Mouse (Mus musculus) midbrain, embryonic 16.5 days (tissue): ENCODE results near the gene Lrp1. TPM values are rescaled to one million over a fixed set of nuclear protein-coding genes. Genes with fewer than 3 reads are reported as not detected.
A peak's percentile ranks its signal among the peaks of the same experiment; 100 is the strongest.

Source experiments
- ATAC-seq: fragments of 200-750 bp; cut with Nextera tagmentation; 2 replicates; pipeline ENCODE4 v1.8.0; 2017; ENCODE audit warnings: moderate TSS enrichment
- H3K27ac ChIP-seq: fragments of 300-500 bp; sonication (generic); 2 replicates; pipeline ENCODE4 v1.5.1; 2014; ENCODE audit warnings: mild to moderate bottlenecking, low read length, mixed read lengths
- H3K27me3 ChIP-seq: fragments of 300-500 bp; sonication (generic); 2 replicates; pipeline ENCODE4 v1.6.1; 2014; ENCODE audit warnings: low read depth, low read length, mixed read lengths; ENCODE audit not compliant: control insufficient read depth, insufficient read depth
- H3K36me3 ChIP-seq: fragments of 300-500 bp; sonication (generic); 2 replicates; pipeline ENCODE4 v1.6.1; 2014; ENCODE audit warnings: mild to moderate bottlenecking, low read length, moderate library complexity, mixed read lengths; ENCODE audit not compliant: control insufficient read depth, insufficient read depth
- H3K4me1 ChIP-seq: fragments of 300-500 bp; sonication (generic); 2 replicates; pipeline ENCODE4 v1.6.1; 2014; ENCODE audit warnings: mild to moderate bottlenecking, low read length, mixed read lengths; ENCODE audit not compliant: control insufficient read depth, insufficient read depth
- H3K4me2 ChIP-seq: fragments of 300-500 bp; sonication (generic); 2 replicates; pipeline ENCODE4 v1.6.1; 2014; ENCODE audit warnings: mild to moderate bottlenecking, low read length, mixed read lengths
- H3K4me3 ChIP-seq: fragments of 300-500 bp; sonication (generic); 2 replicates; pipeline ENCODE4 v1.5.1; 2014; ENCODE audit warnings: low read depth, mild to moderate bottlenecking, low read length, moderate library complexity, mixed read lengths
- H3K9ac ChIP-seq: fragments of 300-500 bp; sonication (generic); 2 replicates; pipeline ENCODE4 v1.6.1; 2014; ENCODE audit warnings: low read depth, low read length, mixed read lengths
- H3K9me3 ChIP-seq: fragments of 300-500 bp; sonication (generic); replicated peaks from 2 replicates; pipeline ENCODE4 v1.6.1; 2014; ENCODE audit warnings: mild to moderate bottlenecking, low read length, mixed read lengths; ENCODE audit not compliant: control insufficient read depth, poor library complexity, severe bottlenecking
- WGBS: fragments of 180-500 bp; shearing (Covaris S2); extraction: QIAGEN DNeasy Blood & Tissue Kit; methylation state at CpG from one replicate; pipeline ENCODE4 v1.1.7; 2014; 5-methylcytosine and 5-hydroxymethylcytosine counted together
- polyA plus RNA-seq: library from polyadenylated mRNA; unstranded; fragments of >200 nt; fragmentation: Nextera tagmentation; extraction: Ambion mirVana; gene quantifications from 2 replicates; pipeline ENCODE4 v1.2.1, GENCODE M21; 2015

The Lrp1 gene
- polyA plus RNA-seq, 1 experiment from 2014 or later: 110 TPM

GRCm38 (mm10) chr10:127530945-127531344 is 90.0 kb downstream of the Lrp1 start:
- Histone ChIP-seq H3K4me1 (peaks cover 69% of the 10 kb centered on the region), H3K9ac (peak overlapping the region; percentile 35), H3K27me3 (peaks cover 36% of the 10 kb centered on the region), H3K4me3 (peak overlapping the region; percentile 23), H3K36me3 (no peaks in the 10 kb centered on the region), H3K27ac (peak overlapping the region; percentile 60), H3K9me3 (no peaks in the 10 kb centered on the region), H3K4me2 (peak overlapping the region; percentile 59)
- ATAC-seq: no peak
- WGBS: 5% methylated on average over 13 of the region's 25 CpGs

DNA sequence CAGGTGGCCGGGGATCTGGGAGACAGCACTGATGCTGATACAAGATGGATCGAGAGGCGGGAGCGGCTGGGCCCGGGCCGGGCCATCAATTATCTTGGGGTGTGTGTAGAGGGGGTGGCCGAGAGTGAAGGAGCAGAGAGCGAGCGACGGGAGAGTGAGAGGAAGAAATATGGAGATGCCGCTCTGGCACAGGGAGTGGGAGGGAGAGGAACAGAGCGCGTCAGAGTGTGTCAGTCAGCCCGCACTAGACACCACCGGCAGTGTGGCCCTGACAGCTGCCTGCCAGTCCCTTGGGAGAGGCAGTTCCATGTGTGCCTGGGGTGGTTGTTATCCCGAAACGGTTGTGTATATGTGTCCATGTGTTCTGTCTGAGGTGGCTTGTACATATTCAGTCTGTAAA is 93.5 kb downstream of the Lrp1 start:
- Histone ChIP-seq H3K9me3 (no peaks in the 10 kb centered on the region), H3K27ac (peak overlapping the region; percentile 73), H3K27me3 (peaks cover 39% of the 10 kb centered on the region), H3K4me2 (peak overlapping the region; percentile 45), H3K4me3 (peak overlapping the region; percentile 4; the same call in 1 of the 2 replicates), H3K36me3 (no peaks in the 10 kb centered on the region), H3K9ac (peak overlapping the region; percentile 31; the same call in 1 of the 2 replicates), H3K4me1 (peaks cover 61% of the 10 kb centered on the region)
- ATAC-seq: peak; percentile 26; the same call in 1 of the 2 replicates
- WGBS: 5% methylated on average over 17 of the region's 17 CpGs

DNA sequence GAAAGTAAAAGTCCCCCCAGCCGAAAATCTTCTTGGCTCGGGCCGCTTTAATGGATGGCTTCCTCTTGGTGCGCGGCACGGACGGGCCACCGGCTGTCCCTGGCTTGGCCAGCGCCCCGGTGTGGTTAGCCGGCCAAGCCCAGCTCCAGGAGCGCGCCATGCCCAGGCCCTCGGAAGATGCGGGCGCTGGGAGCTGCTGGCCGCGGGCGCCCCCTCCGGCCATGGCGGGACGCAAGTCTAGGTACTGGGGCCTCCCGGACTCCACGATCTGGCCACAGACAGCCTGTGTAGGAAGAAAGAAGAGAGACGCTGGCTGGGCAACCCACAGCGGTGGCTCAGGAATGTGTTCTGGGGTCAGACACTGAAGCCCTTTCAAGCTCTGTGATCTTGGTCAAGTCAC is 94.3 kb downstream of the Lrp1 start:
- Histone ChIP-seq H3K4me2 (peak overlapping the region; percentile 45), H3K4me3 (peak overlapping the region; percentile 15), H3K4me1 (peaks cover 60% of the 10 kb centered on the region), H3K27me3 (peaks cover 32% of the 10 kb centered on the region), H3K27ac (peak overlapping the region; percentile 73), H3K9ac (peak overlapping the region; percentile 38; the same call in 1 of the 2 replicates), H3K36me3 (no peaks in the 10 kb centered on the region), H3K9me3 (no peaks in the 10 kb centered on the region)
- no peak for ATAC-seq
- WGBS: 2% methylated on average over 26 of the region's 26 CpGs

- H3K9ac ChIP-seq: peak overlapping the region; percentile 20; the same call in 1 of the 2 replicates
- 3% methylated on average over 26 of the region's 26 CpGs for WGBS
- no peaks in the 10 kb centered on the region for H3K9me3 ChIP-seq
- peaks cover 61% of the 10 kb centered on the region for H3K4me1 ChIP-seq
- peak overlapping the region; percentile 15 for H3K4me3 ChIP-seq
- H3K36me3 ChIP-seq: no peaks in the 10 kb centered on the region
- H3K27me3 ChIP-seq: peaks cover 32% of the 10 kb centered on the region
- ATAC-seq: no peak
- H3K4me2 ChIP-seq: peak overlapping the region; percentile 45
- H3K27ac ChIP-seq: 0 out of 2 replicates have a peak overlapping the region, but pooled peaks have one; percentile 53
Observed at GRCm38 (mm10) chr10:127526048-127526447, 94.9 kb downstream of the Lrp1 start.

- ATAC-seq: no peak
- Histone ChIP-seq H3K4me2 (0 out of 2 replicates have a peak overlapping the region, but pooled peaks have one; percentile 17), H3K9me3 (no peaks in the 10 kb centered on the region), H3K4me1 (peaks cover 55% of the 10 kb centered on the region), H3K27ac (peak overlapping the region; percentile 40), H3K4me3 (no peak overlapping the region), H3K36me3 (no peaks in the 10 kb centered on the region), H3K9ac (0 out of 2 replicates have a peak overlapping the region, but pooled peaks have one; percentile 26), H3K27me3 (peaks cover 29% of the 10 kb centered on the region)
- WGBS: 3% methylated on average over 18 of the region's 23 CpGs
Observed at GRCm38 (mm10) chr10:127524646-127525255, 96.2 kb downstream of the Lrp1 start.

GRCm38 (mm10) chr10:127522088-127522581 is 98.8 kb downstream of the Lrp1 start, which contains the start of gene Shmt2:
TSS of gene Shmt2 (minus strand) at chr10:127522444.
- WGBS: under 1% methylated on average over 21 of the region's 21 CpGs
- H3K36me3 ChIP-seq: peaks cover 4% of the 10 kb centered on the region; the same call in 1 of the 2 replicates

GRCm38 (mm10) chr10:127521611-127522080 is 99.3 kb downstream of the Lrp1 start:
- H3K4me2 ChIP-seq: peak overlapping the region; percentile 96
- peak overlapping the region; percentile 63 for H3K9ac ChIP-seq
- no peak overlapping the region for H3K27ac ChIP-seq
- peak overlapping the region; percentile 58 for H3K4me3 ChIP-seq
- WGBS: 10% methylated on average over 12 of the region's 12 CpGs
- ATAC-seq: peak; percentile 26
- no peaks in the 10 kb centered on the region for H3K9me3 ChIP-seq
- H3K4me1 ChIP-seq: peaks cover 32% of the 10 kb centered on the region
- peaks cover 4% of the 10 kb centered on the region; the same call in 1 of the 2 replicates for H3K36me3 ChIP-seq
- H3K27me3 ChIP-seq: peaks cover 16% of the 10 kb centered on the region

More at GRCm38 (mm10) chr10:127522088-127522581, 98.8 kb downstream of the Lrp1 start, which contains the start of gene Shmt2:
- Histone ChIP-seq H3K27ac (peak within 1 kb of the TSS; percentile 28; the same call in 1 of the 2 replicates), H3K9ac (peak within 1 kb of the TSS; percentile 63), H3K27me3 (peaks cover 16% of the 10 kb centered on the region), H3K9me3 (no peaks in the 10 kb centered on the region), H3K4me3 (peak within 1 kb of the TSS; percentile 58), H3K4me1 (peaks cover 34% of the 10 kb centered on the region), H3K4me2 (peak within 1 kb of the TSS; percentile 96)
- peak; percentile 66 for ATAC-seq

DNA sequence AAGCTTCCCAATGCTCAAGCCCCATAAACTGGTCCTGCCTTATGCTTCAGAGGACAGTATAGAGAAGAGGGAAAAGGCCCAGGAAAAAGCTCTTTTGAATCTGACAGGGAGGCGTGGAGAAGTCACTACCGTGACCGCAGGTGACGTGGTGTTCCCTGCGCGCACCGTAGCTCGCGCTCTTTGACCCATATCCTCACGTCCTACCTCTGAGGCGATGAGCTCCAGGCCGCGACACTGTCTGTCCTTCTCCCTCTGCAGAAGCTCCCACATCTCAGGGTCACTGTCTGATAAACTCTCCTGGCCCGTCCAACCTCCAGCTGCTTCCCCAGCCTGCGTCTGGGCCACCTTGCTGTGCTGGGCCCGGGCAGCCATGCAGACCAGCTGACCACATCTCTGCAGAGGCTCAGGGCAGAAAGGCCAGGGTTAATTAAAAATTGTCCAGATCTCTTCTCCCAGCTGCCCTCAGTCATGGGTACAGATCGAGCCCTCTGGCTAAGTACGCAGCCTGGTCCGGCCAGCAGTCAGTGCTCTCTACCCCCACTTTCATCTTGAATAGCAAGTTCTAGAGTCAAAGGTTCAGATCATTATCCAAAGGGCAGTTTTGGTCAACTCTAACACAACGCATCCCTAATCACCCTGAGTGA is 100.1 kb downstream of the Lrp1 start:
- Histone ChIP-seq H3K4me1 (peaks cover 31% of the 10 kb centered on the region), H3K27me3 (peaks cover 11% of the 10 kb centered on the region), H3K4me2 (no peak overlapping the region), H3K4me3 (no peak overlapping the region), H3K9me3 (no peaks in the 10 kb centered on the region), H3K27ac (no peak overlapping the region), H3K36me3 (peaks cover 4% of the 10 kb centered on the region; the same call in 1 of the 2 replicates), H3K9ac (0 out of 2 replicates have a peak overlapping the region, but pooled peaks have one; percentile 12)
- no peak for ATAC-seq
- 82% methylated on average over 20 of the region's 20 CpGs for WGBS
